Mouse (Mus musculus) thymus, adult 2 months (tissue): ENCODE measurements around the gene Serpina16. TPM values are rescaled to one million over a fixed set of nuclear protein-coding genes. Genes with fewer than 3 reads are reported as not detected.
"Not testable (repeated sequence)": the region's sequence is repeated elsewhere in the genome, so short reads cannot be mapped to it uniquely, and the experiment has no call there.

Experiments used
- DNase-seq: peaks from one replicate; pipeline ENCODE4 v3.0.0; 2021
- H3K27ac ChIP-seq: fragments of 200-500 bp; 2 replicates; pipeline ENCODE4 v1.5.1; 2012; ENCODE audit warnings: low read length, control low read depth; ENCODE audit not compliant: control insufficient read depth, insufficient read depth
- H3K27me3 ChIP-seq: fragments of 200-500 bp; 2 replicates; pipeline ENCODE4 v1.6.1; 2012; ENCODE audit warnings: mild to moderate bottlenecking, low read length, moderate library complexity, mixed read lengths; ENCODE audit not compliant: control insufficient read depth, insufficient read depth
- H3K36me3 ChIP-seq: fragments of 200-500 bp; 2 replicates; pipeline ENCODE4 v1.6.1; 2012; ENCODE audit warnings: mild to moderate bottlenecking, low read length, moderate library complexity; ENCODE audit not compliant: control insufficient read depth, insufficient read depth
- H3K4me1 ChIP-seq: fragments of 200-500 bp; replicated peaks from 2 replicates; pipeline ENCODE4 v1.6.1; 2012; ENCODE audit warnings: low read length; ENCODE audit not compliant: control insufficient read depth, insufficient read depth
- H3K4me3 ChIP-seq: fragments of 200-500 bp; 2 replicates; pipeline ENCODE4 v1.5.1; 2012; ENCODE audit warnings: mild to moderate bottlenecking, low read length, control low read depth, moderate library complexity; ENCODE audit not compliant: control insufficient read depth, insufficient read depth
- CTCF ChIP-seq: fragments of 200-500 bp; IDR thresholded peaks from 2 replicates; pipeline ENCODE4 v1.5.1; 2012; ENCODE audit warnings: mild to moderate bottlenecking, control low read depth, low read length, moderate library complexity, borderline replicate concordance; ENCODE audit not compliant: control insufficient read depth, poor library complexity, insufficient read depth; ENCODE audit errors: extremely low read depth
- POLR2A ChIP-seq: fragments of 200-500 bp; IDR thresholded peaks from 2 replicates; pipeline ENCODE4 v1.6.1; 2012; ENCODE audit warnings: mild to moderate bottlenecking, low read length, control low read depth, moderate library complexity; ENCODE audit not compliant: control insufficient read depth, poor library complexity, insufficient read depth; ENCODE audit errors: extremely low read depth
- WGBS: fragments of 180-500 bp; shearing (Covaris S2); methylation state at CpG from one replicate; pipeline ENCODE4 v1.1.7; 2018; 5-methylcytosine and 5-hydroxymethylcytosine counted together
- polyA plus RNA-seq: library from polyadenylated mRNA; depleted of rRNA; stranded (reverse); fragments of >200 nt; gene quantifications from 2 replicates; pipeline ENCODE4 v1.2.3, GENCODE M21; 2012

Serpina16 gene
- polyA plus RNA-seq, 1 experiment = not detected

DNA sequence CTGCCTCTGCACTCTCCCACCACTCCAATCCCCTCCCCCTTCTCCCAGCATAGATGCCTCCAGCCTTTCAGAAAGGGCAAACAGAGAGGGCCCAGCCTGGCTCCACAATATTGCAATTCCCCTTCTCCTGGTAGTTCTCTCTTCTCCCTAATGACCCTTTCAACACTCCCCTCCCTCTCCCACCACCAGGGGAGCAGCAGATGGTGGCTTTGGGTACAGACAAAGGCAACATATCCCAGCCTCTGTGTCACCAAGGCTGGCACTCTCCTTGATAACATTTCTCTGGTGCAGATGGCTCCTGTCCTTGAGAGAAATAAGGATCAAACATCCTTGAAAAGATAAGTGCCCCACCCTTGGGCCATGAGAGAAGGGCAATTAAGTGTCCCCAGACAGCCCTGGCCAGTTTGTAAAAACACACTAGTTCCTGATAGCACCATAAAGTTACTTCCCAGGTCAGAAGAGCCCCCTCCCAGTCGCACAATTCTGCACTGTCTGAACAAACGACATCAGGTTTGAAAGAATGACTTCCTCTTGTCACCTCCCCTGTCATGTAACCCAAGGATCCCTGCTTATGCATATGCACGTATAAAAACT lies 12.4 kb upstream of the Serpina16 start:
- DNase-seq = no peak
- no peaks in the 10 kb centered on the region for H3K4me1 ChIP-seq
- 17% methylated on average over 3 of the region's 3 CpGs for WGBS
- H3K27ac ChIP-seq = no peak overlapping the region
- H3K27me3 ChIP-seq = no peaks in the 10 kb centered on the region
- no peaks in the 10 kb centered on the region for H3K36me3 ChIP-seq
- TF ChIP-seq CTCF = no peak
- no peak for TF ChIP-seq POLR2A
- no peak overlapping the region for H3K4me3 ChIP-seq

DNA sequence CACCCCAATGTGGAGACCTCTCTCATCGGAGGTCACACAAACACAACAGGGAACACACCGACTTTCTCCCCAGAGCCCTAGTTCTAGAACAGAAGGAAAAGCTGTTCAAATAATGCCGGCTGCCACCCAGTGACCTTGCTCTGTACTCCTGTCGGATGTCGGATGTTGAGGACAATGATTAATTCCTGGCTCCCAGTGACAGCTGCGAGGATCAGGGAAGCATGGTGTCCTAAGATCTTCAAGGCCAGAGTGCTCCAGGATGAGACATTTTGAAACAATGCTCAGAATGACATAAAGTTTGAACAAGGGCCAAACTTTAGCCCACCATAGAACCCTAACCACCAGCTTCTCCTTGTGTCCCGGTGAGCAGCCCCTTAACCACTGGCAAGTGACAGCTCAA lies 11.1 kb upstream of the Serpina16 start:
- H3K36me3 ChIP-seq = no peaks in the 10 kb centered on the region
- H3K27me3 ChIP-seq = no peaks in the 10 kb centered on the region
- 84% methylated on average over 7 of the region's 7 CpGs for WGBS
- no peak overlapping the region for H3K4me3 ChIP-seq
- TF ChIP-seq POLR2A (no peak), CTCF (no peak)
- H3K27ac ChIP-seq = no peak overlapping the region
- no peaks in the 10 kb centered on the region for H3K4me1 ChIP-seq
- DNase-seq = no peak

DNA sequence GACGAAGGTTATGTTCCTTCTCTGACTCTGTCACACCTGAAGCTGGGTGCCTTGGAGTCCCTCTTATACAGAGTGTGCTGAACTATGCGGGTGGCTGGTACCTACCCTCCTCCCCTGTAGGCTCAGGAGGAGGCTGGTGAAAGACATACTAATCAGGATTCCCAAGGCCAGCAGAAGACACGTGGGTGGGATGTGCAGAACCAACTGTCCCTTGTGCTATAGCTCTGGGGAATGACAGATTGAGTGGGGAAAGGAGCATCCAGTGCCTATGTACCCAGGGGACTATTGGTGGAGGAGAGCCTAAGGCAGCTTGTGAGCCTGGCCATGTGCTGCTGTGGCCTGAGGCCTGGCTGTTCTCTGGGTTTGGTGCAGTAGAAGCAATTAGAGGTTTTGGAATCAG lies 10.1 kb upstream of the Serpina16 start:
- WGBS = 81% methylated on average over 3 of the region's 3 CpGs
- Histone ChIP-seq H3K4me1 (no peaks in the 10 kb centered on the region), H3K27ac (no peak overlapping the region), H3K4me3 (no peak overlapping the region), H3K27me3 (no peaks in the 10 kb centered on the region), H3K36me3 (no peaks in the 10 kb centered on the region)
- DNase-seq = no peak
- TF ChIP-seq POLR2A (no peak), CTCF (no peak)

DNA sequence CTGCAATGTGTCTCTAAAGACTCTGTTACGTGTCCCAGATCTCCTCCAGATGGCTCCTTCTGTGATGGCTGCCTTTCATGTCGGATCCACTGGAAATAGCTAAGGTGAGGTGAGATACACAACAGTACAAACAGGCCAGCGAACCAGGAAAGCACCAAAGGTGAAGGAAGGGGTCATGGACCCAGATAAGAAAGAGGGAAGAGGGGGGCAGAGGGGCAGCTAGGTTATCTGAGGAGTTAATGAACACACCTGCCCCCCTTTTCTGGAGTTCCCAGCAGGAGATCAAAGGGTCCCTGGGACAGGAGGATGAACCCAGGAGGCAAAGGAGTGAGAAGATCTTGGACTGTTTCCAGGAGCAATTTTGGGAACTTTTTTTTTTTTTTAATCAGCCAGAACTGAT lies 9.4 kb upstream of the Serpina16 start:
- Histone ChIP-seq H3K27ac (no peak overlapping the region), H3K36me3 (no peaks in the 10 kb centered on the region), H3K27me3 (no peaks in the 10 kb centered on the region), H3K4me1 (no peaks in the 10 kb centered on the region), H3K4me3 (no peak overlapping the region)
- WGBS = 71% methylated on average over 3 of the region's 3 CpGs
- TF ChIP-seq CTCF (no peak), POLR2A (no peak)
- no peak for DNase-seq

DNA sequence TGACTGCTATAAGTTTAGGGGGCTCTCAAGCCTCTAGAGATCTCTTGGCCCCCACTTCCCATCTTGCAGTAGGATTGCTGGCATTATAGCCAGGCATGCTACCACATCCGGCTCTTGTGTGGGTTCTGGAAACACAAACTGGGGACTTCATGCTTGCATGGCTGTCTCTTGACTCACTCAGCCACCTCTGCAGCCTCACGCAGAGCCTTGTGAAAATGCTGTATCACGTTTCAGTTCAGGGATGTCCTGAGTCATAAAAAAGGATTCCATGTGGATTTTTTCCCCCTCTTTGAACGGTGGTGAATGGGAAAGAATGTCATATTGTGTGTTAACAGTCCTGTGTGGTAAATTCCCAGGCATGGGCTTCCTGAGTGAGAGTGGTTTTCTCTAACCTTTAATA lies 7.8 kb upstream of the Serpina16 start:
- no peak overlapping the region for H3K27ac ChIP-seq
- no peaks in the 10 kb centered on the region for H3K27me3 ChIP-seq
- TF ChIP-seq CTCF (no peak), POLR2A (no peak)
- H3K4me1 ChIP-seq = no peaks in the 10 kb centered on the region
- DNase-seq = no peak
- H3K36me3 ChIP-seq = no peaks in the 10 kb centered on the region
- 57% methylated on average over 4 of the region's 4 CpGs for WGBS
- H3K4me3 ChIP-seq = no peak overlapping the region

DNA sequence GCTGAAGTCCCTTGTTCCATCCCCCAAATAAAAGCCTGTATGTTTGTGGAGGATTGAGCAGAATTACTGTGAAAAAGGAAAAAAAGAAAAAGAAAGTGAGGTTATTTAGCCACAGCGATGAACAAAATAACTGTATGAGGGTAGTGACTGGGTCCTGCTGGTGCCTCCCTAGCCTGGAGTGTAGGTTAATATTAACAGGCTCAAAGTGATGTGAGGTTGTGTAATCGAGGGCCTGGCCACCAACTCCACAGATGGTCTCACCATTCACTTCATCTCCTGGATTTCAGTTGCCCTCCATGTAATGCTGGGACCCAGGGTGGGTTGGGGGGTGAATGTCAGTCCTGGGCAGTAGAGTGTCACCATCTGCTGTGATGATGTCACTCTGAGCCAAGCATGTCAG lies 5.8 kb upstream of the Serpina16 start:
- Histone ChIP-seq H3K36me3 (no peaks in the 10 kb centered on the region), H3K4me1 (no peaks in the 10 kb centered on the region), H3K27me3 (no peaks in the 10 kb centered on the region), H3K4me3 (no peak overlapping the region), H3K27ac (no peak overlapping the region)
- TF ChIP-seq POLR2A (no peak), CTCF (no peak)
- no peak for DNase-seq
- 77% methylated on average over 2 of the region's 2 CpGs for WGBS

DNA sequence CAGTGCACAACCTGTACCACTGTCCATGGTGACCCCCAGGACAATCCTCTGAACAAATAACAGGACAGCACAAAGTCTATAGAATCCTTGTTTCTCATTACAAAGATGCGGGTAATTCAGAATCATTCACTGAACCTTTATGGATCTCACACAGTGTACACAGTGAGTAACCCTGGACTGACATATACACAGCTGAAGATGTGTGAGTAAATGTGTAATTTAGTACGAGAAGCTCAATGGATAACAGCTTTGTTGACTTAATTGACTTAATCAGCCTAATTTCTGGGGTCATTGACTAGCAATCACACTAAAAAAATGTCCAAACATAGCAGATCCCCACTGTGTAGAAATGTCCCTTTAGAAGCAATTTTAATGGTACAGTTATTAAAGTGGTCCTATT lies 5.2 kb upstream of the Serpina16 start:
- Histone ChIP-seq H3K27ac (no peak overlapping the region), H3K4me1 (no peaks in the 10 kb centered on the region), H3K36me3 (no peaks in the 10 kb centered on the region), H3K27me3 (no peaks in the 10 kb centered on the region), H3K4me3 (no peak overlapping the region)
- WGBS = 88% methylated on average over 2 of the region's 2 CpGs
- DNase-seq = no peak
- no peak for TF ChIP-seq POLR2A
- TF ChIP-seq CTCF = no peak

DNA sequence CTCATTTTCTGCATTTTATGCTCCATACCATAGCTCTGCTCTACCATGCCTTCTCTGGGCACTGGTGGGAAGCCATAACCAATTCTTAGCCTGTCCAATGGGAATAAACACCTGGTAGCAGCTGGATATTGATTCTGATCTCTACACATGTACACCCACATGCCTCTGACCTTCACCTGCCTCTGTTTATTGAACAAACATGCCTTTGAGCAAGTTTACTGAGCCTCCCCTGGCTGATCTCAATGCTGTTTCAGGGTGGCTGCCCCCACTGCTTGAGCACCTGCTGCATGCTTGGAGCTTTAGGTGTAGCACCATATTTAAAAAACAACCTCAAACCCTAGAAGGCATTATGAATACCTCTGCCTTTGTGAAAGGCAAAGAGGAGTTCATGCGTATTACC lies 3.9 kb upstream of the Serpina16 start:
- H3K4me1 ChIP-seq, H3K27me3 ChIP-seq, DNase-seq, H3K36me3 ChIP-seq, H3K27ac ChIP-seq, H3K4me3 ChIP-seq: not testable (repeated sequence)
- WGBS = 100% methylated on average over 1 of the region's 1 CpGs
